Mouse (Mus musculus) stomach, embryonic 14.5 days (tissue): Measurements from ENCODE around the gene Dmap1. TPM values are rescaled to one million over a fixed set of nuclear protein-coding genes. Genes with fewer than 3 reads are reported as not detected.

ENCODE experiments used
- polyA plus RNA-seq: library from polyadenylated mRNA; unstranded; fragments of >200 nt; fragmentation: Nextera tagmentation; extraction: Ambion mirVana; gene quantifications from 2 replicates; pipeline ENCODE4 v1.2.1, GENCODE M21; 2014

Dmap1 gene
- polyA plus RNA-seq, 1 experiment from 2014 or later: 67.9 TPM

Other genes starting within 250 kb of the Dmap1 start
- 53.1 and 54.5 TPM in 2 replicates for gene Rnf220, start 185.2 kb downstream of the Dmap1 start, polyA plus RNA-seq
- 143 and 176 TPM in 2 replicates for gene Eri3, start 131.9 kb downstream of the Dmap1 start, polyA plus RNA-seq
- not detected in 2 replicates for gene Gm12845, start 42.1 kb upstream of the Dmap1 start, polyA plus RNA-seq
- 0.14 TPM in 1 of 2 replicates, not detected in the other for gene Klf17, start 83.4 kb upstream of the Dmap1 start, polyA plus RNA-seq
- 11.0 and 11.6 TPM in 2 replicates for gene Slc6a9, start 152.2 kb upstream of the Dmap1 start, polyA plus RNA-seq
- 2.0 and 2.4 TPM in 2 replicates for gene Ccdc24, start 190.3 kb upstream of the Dmap1 start, polyA plus RNA-seq
- gene B4galt2, start 201.2 kb upstream of the Dmap1 start, polyA plus RNA-seq: 30.3 and 32.1 TPM in 2 replicates
- gene Atp6v0b, start 205.1 kb upstream of the Dmap1 start, polyA plus RNA-seq: 186 and 200 TPM in 2 replicates
- gene Dph2, start 209.8 kb upstream of the Dmap1 start, polyA plus RNA-seq: 19.2 and 19.9 TPM in 2 replicates
- gene Ipo13, start 232.7 kb upstream of the Dmap1 start, polyA plus RNA-seq: 37.3 and 39.8 TPM in 2 replicates
- gene Artn, start 247.5 kb upstream of the Dmap1 start, polyA plus RNA-seq: 5.8 and 7.0 TPM in 2 replicates